Mouse (Mus musculus) left cerebral cortex, adult 11 months (tissue): Measurements from ENCODE around the gene Tgfbr2.

Experiments
- DNase-seq: peaks from one replicate; pipeline ENCODE4 v3.0.0; 2022; ENCODE audit warnings: low spot score

Tgfbr2 gene

DNA sequence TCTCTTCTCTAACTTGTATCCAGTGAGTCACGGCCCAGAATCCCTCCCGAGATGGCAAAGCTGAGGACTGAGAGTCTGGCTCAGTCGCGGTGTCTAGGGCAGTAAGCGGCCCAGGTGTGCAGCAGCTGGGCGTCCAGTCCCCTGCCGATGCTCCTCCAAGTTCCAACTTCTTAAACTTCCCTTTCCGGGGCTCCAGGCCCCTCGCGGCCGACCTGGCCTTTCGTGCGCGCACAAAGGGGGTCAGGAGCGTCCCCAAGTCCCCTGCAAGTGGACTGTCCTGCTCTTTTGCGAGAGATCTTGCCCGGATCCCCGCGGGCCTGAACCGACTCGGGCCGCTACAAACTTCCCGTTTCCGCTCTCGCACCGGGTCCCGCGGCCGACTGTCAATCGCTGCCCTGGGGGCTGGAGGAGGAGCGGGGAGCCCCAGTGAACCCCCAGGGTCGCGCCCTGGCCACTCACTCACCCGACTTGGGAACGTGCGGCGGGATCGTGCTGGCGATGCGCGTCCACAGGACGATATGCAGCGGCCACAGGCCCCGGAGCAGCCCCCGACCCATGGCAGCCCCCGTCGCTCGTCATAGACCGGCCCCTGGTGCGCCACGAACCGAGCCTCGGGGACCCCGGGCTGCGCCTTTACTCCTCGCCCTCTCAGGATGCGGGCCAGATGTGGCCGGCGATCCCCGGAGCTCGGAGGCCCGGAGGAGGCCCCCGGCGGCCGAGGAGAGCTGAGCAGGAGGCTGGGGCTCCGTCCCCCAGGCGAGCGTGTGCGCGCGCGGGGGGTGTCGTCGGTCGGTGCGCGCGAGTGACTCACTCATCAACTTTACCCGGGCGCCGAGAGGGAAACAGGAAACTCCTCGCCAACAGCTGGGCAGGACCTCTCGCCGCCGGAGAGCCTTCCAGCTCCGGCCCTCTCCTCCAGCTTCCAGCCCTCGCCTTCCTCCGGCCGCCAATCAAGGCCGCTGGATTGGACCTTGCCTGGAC is at the start of gene Tgfbr2:
Tgfbr2 (minus strand) TSS at position 880 of the 981 bp plus-strand sequence.
- DNase-seq = no peak

DNA sequence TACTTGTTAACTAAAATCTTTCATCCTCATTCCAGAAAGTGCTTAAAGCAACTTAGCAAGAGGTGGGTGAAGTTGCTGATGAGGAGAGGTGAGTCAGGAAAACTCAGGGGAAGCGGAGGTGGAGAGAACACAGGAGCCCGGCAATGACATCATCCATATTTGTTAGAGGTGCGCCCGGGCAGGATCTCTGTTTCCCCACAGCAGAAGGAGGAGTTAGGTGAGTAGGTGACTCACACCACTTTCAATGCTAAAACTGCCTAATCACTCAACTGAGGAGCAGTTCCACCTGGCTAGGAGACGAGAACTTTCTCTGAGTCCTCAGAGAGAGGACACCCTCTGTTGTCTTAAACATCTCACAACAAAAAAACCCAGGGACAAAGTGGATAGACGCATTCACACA is 48.2 kb upstream of the Tgfbr2 start:
- DNase-seq = no peak

DNA sequence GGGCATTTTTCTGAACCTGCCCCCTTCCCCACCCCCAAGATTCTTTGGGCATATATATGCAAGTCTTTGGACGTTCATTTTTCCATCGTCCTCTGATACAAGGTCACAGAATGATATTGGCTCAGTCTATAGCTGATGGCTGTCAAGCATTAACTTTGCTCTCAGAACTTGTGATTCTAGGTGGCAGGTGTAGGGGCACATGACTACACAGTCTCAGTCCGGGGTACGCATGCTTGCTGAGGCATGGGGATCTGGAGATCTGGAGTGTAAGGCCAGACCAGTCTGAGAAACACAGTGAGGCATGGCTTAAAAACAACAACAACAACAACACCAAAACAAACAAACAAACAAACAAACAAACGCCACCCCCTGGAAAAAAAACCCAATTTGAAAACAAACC is 47.5 kb upstream of the Tgfbr2 start:
- no peak for DNase-seq

DNA sequence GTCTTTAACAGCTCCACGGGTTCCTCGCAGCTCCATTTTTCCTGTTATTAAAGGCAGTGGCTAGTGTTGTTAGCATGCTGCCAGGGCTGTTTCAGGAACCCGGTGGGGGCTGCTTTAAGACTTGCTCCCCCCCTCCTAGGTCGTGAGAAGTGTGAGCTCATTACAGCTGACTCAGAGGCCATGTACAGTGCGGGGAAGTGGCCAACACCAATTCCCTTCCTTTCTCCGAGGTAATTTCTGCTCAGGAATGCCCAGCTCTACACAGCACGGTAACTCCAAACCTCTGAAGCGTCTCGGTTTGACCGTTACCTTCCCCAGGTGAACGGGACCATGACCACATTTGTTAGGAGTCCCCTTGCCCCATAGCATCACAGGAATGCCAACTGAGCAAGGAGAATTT is 46.8 kb upstream of the Tgfbr2 start:
- no peak for DNase-seq

DNA sequence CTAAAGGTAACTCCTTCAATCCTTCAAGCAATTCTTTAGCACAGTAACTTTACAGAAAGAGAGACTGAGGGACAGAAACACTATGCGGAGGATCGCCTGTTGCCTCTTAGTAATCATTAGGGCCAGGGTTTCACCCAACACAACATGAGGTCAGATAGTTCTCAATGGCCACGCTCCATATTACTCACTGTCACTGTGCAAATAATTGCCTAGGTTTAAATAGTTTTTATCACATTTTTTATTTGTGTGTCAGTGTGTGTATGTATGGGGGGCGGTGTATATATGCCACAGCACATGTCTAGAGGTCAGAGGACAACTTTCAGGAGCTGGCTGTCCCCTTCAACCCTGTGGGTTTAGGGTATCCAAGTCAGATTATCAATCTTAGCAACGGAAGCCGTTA is 46.4 kb upstream of the Tgfbr2 start:
- no peak for DNase-seq

DNA sequence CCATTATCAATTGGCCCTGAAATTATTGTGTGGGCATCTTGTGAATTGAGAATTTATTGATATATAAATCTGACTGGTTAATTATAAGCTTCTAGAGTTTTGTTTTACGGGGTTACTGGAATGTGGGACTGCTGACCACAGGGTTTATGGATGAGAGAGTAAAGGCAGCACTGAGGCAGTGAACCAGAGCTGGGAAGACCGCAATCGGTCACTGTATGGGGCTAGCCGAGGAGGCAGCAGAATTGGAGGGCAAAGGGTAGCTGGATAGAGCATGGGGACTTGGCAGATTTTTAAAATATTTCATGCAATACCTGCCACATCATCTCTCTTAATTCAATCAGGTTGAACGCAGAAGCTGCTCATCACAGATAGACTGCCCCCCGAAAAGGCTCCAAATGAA is 45.5 kb upstream of the Tgfbr2 start:
- no peak for DNase-seq

DNA sequence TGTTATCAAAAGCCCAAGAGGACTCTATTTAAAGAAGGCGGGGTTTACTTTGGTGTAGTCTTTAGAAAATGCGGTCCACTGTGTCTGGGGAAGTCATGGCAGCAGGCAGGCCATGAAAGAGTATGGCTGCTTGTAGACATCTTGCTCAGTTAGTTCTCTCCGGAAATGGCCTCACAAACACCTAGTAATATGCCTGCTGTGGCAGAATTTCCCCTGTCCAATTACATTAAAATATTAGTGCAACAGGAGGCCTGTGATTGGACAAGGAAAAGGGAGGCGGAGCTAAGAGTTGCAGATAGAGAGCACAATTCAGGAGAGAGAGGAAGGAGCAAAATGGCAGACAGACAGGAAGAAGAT is 45.0 kb upstream of the Tgfbr2 start:
- no peak for DNase-seq

DNA sequence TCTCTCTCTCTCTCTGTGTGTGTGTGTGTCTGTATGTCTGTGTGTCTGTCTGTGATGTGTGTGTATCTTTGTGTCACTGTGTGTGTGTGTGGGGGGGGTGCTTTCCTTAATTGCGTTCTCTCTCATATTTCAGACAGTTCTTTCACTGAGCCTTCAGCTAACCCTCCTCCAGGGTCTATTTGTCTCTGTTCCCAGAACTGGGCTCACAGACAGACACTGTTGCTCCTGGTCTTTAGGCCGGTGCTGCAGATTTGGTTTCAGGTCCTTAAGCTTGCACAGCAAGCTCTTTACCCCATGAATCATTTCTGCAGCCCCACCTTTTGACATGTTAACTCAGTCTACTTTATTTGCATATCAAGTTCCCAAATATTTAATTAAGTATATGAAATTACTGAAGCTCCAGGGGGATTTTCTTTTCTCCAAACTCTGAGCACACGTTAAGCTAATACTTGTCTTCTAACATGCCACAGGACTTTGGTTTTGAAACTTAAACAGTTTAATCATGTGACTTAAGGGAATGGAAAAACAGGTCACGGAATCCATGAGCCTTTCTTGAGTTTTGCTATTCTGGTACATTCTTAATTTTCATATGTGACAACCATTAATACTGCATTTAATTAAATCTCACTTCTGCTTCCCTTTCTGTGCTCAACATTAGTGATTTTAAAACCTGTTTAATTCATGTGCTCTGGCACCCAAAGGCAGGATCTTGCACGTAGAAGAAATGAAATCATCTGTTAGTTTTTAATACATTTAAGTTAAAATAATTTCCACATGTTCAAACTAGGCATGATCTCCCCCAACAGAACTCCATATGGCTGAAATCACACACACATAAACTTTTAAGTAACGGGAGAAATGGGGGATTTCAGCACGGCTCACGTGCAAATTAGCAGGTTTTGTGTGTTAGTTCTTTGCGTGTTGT is 44.3 kb upstream of the Tgfbr2 start:
- no peak for DNase-seq

DNA sequence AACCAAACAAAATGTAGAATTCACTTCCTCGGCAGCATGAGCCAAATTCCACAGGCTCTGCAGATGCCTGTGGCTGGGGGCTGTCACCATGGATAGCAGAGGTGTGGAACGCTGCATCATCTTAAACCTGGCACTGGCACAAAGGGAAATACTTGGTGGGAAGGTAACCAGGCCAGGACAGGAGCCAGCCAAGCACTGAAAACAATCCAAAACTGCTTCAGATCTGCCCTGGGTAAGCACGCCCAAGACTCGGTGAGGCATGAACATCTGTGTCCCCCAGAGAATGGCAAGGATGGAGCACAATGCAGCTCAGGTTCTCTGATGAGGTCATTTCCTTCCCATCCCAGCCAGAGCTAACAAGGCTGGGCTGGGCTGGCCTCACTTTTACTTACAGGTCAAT is 43.6 kb upstream of the Tgfbr2 start:
- no peak for DNase-seq

DNA sequence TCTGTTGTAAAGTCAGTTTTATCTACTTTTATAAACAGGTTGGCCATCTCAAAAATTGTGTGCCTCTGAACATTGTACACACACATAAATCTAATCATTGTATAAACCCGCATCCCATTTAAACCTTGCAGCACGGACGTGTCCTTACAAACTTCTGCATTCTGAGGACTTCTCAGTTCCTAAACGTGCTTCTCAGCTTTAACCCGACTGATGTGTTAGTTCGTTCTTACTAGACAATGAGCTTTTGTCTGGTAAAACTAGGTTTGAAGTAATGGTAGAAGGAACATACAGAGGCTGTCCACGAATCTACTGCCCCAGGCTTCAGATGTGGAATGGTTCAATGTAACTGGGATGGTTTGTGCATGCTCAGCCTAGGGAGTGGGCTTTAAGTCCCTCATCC is 41.9 kb upstream of the Tgfbr2 start:
- no peak for DNase-seq

DNA sequence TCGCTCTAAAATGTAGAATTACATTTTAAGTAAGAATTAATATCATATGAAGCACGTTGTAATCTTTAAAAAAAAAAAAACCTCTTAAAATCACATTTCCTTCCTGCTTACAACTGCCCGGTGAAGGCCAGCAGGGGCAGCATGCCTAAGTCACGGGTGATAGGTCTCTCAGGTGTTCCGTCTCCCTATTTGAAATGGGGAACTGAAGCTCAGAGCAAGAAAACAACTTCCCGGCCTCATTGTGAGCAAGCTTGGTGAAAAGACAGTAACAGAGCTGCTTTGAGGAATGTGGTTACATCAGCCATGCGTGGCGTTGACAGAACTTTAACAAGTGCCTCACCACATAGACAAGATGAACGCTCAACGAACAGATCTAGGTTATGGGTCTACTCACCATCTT is 41.5 kb upstream of the Tgfbr2 start:
- no peak for DNase-seq

DNA sequence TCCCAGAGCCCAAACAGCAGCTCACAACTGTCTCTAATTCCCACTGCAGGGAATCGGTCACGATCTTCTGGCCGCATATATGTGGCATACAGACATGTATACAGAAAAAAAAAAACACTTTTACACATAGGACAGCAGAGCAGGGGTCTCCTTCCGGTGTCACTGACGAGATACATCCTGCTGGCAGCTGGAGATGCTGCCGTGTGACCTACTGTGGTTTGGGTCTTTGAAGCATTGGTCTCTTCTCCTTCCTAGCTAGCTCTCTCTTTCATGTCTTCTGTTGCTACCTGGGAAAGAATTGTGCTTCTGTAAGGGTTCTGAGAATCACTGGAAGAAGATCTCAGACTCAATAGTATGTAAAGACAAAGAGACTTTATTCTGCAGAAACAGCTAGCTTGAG is 39.1 kb upstream of the Tgfbr2 start:
- DNase-seq = no peak

DNA sequence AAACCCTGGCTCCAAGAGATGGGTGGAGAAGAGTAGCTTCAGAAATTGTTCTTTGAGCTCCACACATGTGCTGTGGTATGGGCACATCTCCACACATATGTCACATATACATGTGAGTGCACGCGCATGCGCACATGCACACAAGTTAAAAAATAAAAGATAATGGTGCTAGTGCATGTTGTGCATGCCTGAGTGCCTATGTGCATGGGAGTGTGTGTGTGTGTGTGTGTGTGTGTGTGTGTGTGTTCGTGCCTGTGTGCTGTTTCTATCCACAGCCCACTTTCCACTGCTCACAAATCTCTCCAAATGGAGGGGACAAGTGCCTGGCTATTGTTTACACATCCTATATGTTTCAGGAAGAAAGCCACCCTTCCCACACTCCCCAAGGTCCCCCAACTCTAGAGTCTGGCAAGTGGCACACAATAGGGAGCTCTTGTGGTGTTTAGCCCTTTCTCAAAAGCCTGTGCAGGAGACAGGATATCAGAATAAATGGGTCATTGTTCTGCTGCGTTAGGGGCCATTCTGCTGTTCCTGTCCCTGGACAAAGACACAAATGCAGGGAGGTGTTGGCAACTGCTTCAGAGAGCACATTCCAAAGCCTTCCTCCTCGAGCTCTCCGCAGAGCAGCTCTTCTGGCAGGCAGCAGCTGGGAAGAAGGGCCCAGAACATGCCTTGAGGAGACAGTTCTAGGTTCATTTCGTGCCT is 37.9 kb upstream of the Tgfbr2 start:
- no peak for DNase-seq

DNA sequence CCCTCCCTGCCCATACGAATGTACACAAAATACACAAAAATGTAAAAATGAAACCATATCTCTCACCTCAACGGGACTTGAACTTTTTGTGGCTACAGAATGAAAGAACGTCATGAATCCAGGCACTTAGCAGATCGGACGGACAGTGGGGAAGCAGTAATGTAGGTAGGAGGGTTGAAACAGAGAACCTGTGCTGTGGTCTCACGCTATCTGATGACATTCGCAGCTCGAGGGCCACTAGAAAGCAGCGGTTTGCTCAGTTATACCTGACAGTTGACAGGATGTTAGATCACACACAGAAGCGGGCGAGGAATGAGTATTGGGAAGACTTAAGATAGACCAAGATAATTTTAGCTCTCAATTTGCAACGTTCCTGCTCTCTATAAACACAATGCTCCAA is 36.9 kb upstream of the Tgfbr2 start:
- no peak for DNase-seq

DNA sequence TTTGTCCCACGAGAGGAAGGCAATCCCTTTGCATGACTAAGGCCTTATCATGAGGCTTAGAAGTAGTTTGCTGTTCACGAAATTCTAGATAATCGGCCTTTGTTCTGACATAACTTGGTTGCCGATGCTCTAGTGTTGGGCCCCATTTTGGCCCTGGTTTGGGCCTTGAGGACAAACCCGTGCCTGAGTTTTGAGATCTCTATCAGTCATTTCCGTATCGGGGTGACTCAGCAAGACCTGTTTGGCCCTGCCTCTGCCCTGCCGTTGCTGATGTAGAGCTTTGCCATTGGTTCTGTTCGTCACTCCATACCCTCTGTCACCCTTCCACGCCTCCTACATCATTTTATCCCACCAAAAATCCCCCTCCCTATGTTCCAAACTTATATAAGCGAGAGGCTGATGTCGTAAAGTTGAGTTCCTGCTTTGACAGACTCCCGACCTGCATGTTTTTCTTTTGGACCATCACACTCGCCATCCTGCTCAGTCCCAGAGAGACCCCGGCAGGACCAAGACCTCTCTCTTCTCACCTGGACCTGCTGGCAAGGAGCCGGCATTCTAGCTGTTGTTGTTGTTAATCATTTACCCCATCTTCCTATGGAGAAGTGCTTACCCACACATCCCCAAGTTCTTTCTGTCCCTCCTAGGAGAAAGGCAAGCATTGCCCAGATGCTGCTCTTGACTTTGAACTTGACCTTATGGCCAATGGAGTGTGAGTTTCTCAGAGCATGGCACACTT is 33.2 kb upstream of the Tgfbr2 start:
- DNase-seq = no peak

DNA sequence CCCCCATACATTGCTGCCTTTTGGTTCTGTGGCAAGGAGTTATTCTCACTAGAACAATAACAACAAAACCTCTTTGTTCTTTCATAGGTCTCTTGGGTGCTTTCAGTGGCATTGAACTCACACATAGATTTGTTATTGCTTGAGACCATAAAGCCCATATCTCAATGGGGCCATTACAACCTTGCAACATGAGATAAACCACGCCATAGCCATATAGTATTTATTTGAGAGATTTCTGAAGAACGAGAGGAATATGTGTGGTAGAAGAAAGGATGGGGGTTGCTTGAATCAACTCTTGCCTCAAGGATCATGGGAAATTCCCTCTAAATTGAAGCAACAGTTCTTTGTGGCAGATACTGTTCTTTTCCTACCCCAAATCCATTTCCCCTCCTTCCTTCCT is 31.7 kb upstream of the Tgfbr2 start:
- DNase-seq = no peak

DNA sequence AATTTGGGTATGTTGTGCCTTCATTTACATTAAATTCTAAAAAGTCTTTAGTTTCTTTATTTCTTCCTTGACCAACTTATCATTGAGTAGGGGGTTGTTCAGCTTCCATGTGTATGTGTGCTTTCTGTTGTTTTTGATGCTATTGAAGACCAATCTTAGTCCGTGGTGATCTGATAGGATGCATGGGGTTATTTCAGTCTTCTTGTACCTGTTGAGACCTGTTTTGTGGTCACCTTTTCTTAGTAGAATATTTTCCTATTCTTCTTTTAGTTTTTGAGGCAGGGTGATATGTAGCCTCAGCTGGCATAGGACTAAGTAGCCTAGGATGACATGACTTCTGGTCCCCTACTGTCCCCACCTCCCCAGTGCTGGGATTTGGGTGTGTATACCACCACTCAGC is 28.5 kb upstream of the Tgfbr2 start:
- DNase-seq = no peak

DNA sequence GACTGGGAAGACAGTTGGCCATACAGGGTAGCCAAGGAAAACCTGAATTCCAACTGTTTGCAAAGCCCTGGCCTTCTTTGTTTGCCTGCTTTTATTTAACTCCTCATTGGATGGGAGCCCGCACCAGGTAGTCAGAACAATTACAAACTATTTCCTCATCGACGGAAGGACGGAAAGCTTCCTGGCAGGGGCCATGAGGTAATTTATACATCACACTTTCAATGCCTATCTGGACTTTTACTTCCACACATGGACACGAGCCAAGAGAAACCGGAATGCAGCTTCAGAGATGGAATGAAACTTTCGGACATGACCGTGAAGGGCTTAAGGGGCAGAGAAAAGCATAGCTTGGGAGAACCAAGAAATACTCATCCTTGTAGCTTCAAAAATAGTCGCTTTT is 24.0 kb upstream of the Tgfbr2 start:
- DNase-seq = no peak

DNA sequence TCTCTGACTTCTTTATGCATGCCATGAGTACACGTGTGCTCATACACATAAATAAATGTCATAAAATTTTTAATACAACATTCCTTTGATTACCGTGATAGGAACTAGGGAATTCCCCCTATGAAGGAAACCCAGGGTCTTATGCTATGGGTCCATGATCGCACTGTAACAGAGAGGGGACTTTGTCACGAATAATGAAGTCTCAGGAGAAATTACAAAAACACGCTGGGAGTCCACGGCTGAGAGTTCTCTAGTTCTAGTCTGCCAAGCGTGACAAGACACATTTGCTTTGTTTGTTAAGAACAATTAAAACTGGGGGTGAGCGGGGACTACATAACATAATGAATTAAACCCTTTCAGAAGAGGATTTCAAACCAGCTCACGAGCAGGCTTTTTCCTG is 23.3 kb upstream of the Tgfbr2 start:
- DNase-seq = no peak

DNA sequence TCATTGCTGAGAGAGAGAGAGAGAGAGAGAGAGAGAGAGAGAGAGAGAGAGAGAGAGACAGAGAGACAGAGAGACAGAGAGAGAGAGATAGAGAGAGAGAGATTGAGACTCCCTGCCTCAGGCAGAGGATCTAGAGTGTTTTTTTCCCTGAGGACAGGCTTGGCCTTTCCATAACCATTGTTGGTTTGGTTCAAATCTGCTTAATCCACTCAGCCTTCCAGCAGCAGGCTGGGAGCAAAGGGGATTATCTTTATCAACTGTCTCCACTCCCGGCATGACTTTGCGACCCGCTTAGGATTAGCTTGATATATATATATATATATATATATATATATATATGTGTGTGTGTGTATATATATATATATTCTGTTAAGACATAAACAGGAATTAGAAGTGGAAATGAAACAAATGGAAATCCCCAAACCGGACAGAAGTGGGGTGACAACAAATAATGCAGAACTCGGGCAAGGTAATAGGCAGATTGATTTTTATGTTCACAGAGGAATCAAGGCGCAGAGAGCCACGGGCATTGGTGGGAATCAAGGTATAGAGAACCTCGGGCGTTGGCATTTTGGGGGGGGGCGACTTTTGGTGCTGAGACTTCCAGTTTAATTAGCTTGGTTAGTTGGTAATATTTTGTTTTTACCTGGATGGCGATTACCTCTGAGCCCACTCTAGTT is 22.5 kb upstream of the Tgfbr2 start:
- DNase-seq = no peak

DNA sequence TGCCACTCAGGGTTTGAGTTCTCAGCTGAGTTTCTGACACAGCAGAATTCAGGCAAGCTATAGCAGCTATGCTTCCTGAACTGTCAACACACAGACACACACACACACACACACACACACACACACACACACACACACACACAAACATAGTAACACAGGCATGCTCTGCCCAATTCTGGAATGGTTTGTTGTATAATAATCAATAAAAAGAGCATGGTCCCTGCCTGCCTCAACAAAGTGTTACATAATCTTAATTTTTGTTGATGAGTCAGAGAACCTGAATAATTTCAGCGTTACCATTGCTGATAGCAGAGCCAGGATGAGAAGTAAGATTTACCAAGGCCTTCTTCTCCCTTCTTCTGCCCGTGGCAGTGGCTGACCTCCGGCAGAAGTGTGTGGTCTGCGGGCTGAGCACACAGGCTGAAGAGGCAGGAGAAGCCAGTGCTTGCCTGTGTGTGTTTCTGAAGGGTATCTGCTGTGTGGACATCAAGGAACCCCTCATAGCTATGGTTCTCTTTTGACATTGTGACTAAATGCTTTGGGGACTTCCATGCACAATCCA is 18.8 kb upstream of the Tgfbr2 start:
- DNase-seq = no peak
